Mouse (Mus musculus) intestine, embryonic 14.5 days (tissue): ENCODE measurements around the gene Marcksl1. TPM values are rescaled to one million over a fixed set of nuclear protein-coding genes. Genes with fewer than 3 reads are reported as not detected.
A peak's percentile ranks its signal among the peaks of the same experiment; 100 is the strongest.
"Not testable (repeated sequence)": the region's sequence is repeated elsewhere in the genome, so short reads cannot be mapped to it uniquely, and the experiment has no call there.

Experiments
- ATAC-seq: fragments of 200-750 bp; cut with Nextera tagmentation; replicated peaks from 2 replicates; pipeline ENCODE4 v1.8.0; 2017; ENCODE audit warnings: low read depth, moderate number of reproducible peaks, moderate TSS enrichment, moderate library complexity; ENCODE audit not compliant: low FRiP score, low TSS enrichment
- DNase-seq: peaks from one replicate; pipeline ENCODE4 v3.0.0-alpha.2; 2018; ENCODE audit warnings: low spot score
- H3K27ac ChIP-seq: fragments of 300-500 bp; sonication (generic); 2 replicates; pipeline ENCODE4 v1.5.1; 2014; ENCODE audit warnings: low read depth, mild to moderate bottlenecking, control low read depth
- H3K27me3 ChIP-seq: fragments of 300-500 bp; sonication (generic); replicated peaks from 2 replicates; pipeline ENCODE4 v1.6.1; 2014; ENCODE audit warnings: low read length, control low read depth; ENCODE audit not compliant: control insufficient read depth, insufficient read depth
- H3K36me3 ChIP-seq: fragments of 300-500 bp; sonication (generic); 2 replicates; pipeline ENCODE4 v1.6.1; 2014; ENCODE audit warnings: low read length, control low read depth; ENCODE audit not compliant: control insufficient read depth, insufficient read depth
- H3K4me1 ChIP-seq: fragments of 300-500 bp; sonication (generic); replicated peaks from 2 replicates; pipeline ENCODE4 v1.6.1; 2014; ENCODE audit warnings: low read length, control low read depth, mixed read lengths; ENCODE audit not compliant: control insufficient read depth, insufficient read depth
- H3K4me2 ChIP-seq: fragments of 300-500 bp; sonication (generic); 2 replicates; pipeline ENCODE4 v1.6.1; 2014; ENCODE audit warnings: low read length
- H3K4me3 ChIP-seq: fragments of 300-500 bp; sonication (generic); 2 replicates; pipeline ENCODE4 v1.5.1; 2014; ENCODE audit warnings: low read depth, low read length, control low read depth, mixed read lengths
- H3K9ac ChIP-seq: fragments of 300-500 bp; sonication (generic); 2 replicates; pipeline ENCODE4 v1.6.1; 2014; ENCODE audit warnings: mild to moderate bottlenecking, low read length
- H3K9me3 ChIP-seq: fragments of 300-500 bp; sonication (generic); 2 replicates; pipeline ENCODE4 v1.6.1; 2016; ENCODE audit warnings: low read length, control low read depth; ENCODE audit not compliant: control insufficient read depth
- WGBS: fragments of 180-500 bp; shearing (Covaris S2); extraction: QIAGEN DNeasy Blood & Tissue Kit; methylation state at CpG from one replicate; pipeline ENCODE4 v1.1.7; 2014; 5-methylcytosine and 5-hydroxymethylcytosine counted together
- polyA plus RNA-seq: library from polyadenylated mRNA; unstranded; fragments of >200 nt; fragmentation: Nextera tagmentation; extraction: Ambion mirVana; gene quantifications from 2 replicates; pipeline ENCODE4 v1.2.1, GENCODE M21; 2014

Marcksl1 gene
- polyA plus RNA-seq, 1 experiment from 2014 or later, result 595 TPM

DNA sequence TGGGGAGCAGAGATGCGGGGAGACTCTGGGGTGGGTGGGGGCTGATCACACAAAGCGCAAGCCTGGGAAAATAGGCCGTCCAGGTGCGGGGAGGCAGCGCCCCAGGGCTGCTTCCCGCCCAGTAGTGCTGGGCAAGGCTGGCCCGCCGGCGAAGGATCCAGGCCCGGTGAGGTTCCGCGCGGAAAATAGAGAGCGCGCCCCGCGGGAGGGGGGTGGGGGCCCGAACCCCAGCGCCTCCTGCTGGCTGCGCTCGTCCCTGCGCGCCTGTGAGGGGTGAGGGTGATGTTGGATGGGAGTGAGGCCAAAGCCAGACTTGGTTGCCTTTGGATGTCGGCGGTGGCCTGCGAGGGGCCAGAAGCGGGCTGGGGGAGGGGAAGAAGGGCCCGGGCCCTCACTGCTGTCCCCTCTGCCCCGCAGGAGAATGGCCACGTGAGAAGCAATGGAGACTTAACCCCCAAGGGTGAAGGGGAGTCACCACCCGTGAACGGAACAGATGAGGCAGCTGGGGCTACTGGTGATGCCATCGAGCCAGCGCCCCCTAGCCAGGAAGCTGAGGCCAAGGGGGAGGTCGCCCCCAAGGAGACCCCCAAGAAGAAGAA, 1.0 kb downstream of the Marcksl1 start:
- ATAC-seq (peak; percentile 42; the same call in 1 of the 2 replicates), DNase-seq (peak; percentile 91)
- peak overlapping the region; percentile 59 for H3K4me2 ChIP-seq
- H3K27ac ChIP-seq, result peak overlapping the region; percentile 95
- H3K36me3 ChIP-seq, result peaks cover 37% of the 10 kb centered on the region
- peak overlapping the region; percentile 80 for H3K4me3 ChIP-seq
- H3K9ac ChIP-seq, result peak overlapping the region; percentile 99
- under 1% methylated on average over 32 of the region's 35 CpGs for WGBS
- H3K4me1 ChIP-seq, result 0 out of 2 replicates have a peak, but pooled peaks cover 12% of the 10 kb centered on the region
- H3K27me3 ChIP-seq, result no peaks in the 10 kb centered on the region
- no peaks in the 10 kb centered on the region for H3K9me3 ChIP-seq

GRCm38 (mm10) chr4:129516925-129517324, 3.5 kb downstream of the Marcksl1 start:
- no peaks in the 10 kb centered on the region for H3K9me3 ChIP-seq
- ATAC-seq (no peak; the same call in 1 of the 2 replicates), DNase-seq (peak; percentile 72)
- no peak overlapping the region for H3K4me2 ChIP-seq
- no peak overlapping the region for H3K9ac ChIP-seq
- H3K4me3 ChIP-seq, result no peak overlapping the region
- WGBS, result 45% methylated on average over 2 of the region's 2 CpGs
- H3K27me3 ChIP-seq, result no peaks in the 10 kb centered on the region
- H3K27ac ChIP-seq, result peak overlapping the region; percentile 38; the same call in 1 of the 2 replicates
- peaks cover 59% of the 10 kb centered on the region for H3K36me3 ChIP-seq
- H3K4me1 ChIP-seq, result 0 out of 2 replicates have a peak, but pooled peaks cover 12% of the 10 kb centered on the region

- H3K27ac ChIP-seq, result no peak overlapping the region
- H3K4me1 ChIP-seq, result 0 out of 2 replicates have a peak, but pooled peaks cover 8% of the 10 kb centered on the region
- no peak overlapping the region for H3K4me3 ChIP-seq
- H3K27me3 ChIP-seq, result no peaks in the 10 kb centered on the region
- no peaks in the 10 kb centered on the region for H3K9me3 ChIP-seq
- no peak for DNase-seq
- H3K9ac ChIP-seq, result no peak overlapping the region
- H3K4me2 ChIP-seq, result no peak overlapping the region
- WGBS, result 92% methylated on average over 8 of the region's 8 CpGs
- ATAC-seq, result no peak
- peaks cover 75% of the 10 kb centered on the region for H3K36me3 ChIP-seq
Observed at GRCm38 (mm10) chr4:129518519-129518918, 5.1 kb downstream of the Marcksl1 start.

DNA sequence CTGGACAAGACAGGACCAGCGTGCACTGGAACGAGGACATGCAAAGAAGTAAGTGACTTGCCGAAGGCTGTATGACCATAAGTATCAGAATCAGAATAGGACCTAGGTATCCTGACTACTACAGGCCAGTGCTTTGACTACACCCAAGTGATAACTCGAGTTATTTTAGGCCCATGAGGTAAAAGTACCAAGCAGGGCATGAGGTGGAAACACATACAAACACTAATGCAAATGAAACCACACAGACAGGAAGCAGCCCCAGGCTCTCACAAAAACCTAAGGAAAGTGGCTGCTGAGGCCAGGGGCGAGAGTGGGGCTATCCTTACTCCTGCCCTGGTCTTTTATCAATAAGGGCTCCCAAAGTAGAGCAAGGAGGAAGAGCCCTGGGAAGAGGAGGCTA, 12.0 kb downstream of the Marcksl1 start:
- ATAC-seq, result no peak
- H3K9ac ChIP-seq, result no peak overlapping the region
- no peak overlapping the region for H3K27ac ChIP-seq
- no peaks in the 10 kb centered on the region for H3K4me1 ChIP-seq
- WGBS, result 93% methylated on average over 5 of the region's 5 CpGs
- no peak for DNase-seq
- no peak overlapping the region for H3K4me3 ChIP-seq
- H3K36me3 ChIP-seq, result peaks cover 92% of the 10 kb centered on the region
- H3K27me3 ChIP-seq, result no peaks in the 10 kb centered on the region
- no peaks in the 10 kb centered on the region for H3K9me3 ChIP-seq
- H3K4me2 ChIP-seq, result no peak overlapping the region

- Histone ChIP-seq H3K9me3 (no peaks in the 10 kb centered on the region), H3K27me3 (no peaks in the 10 kb centered on the region), H3K27ac (no peak overlapping the region), H3K4me3 (no peak overlapping the region), H3K4me2 (no peak overlapping the region), H3K36me3 (peaks cover 94% of the 10 kb centered on the region), H3K9ac (no peak overlapping the region), H3K4me1 (no peaks in the 10 kb centered on the region)
- DNase-seq (no peak), ATAC-seq (0 out of 2 replicates have a peak, but pooled peaks have one; percentile 12)
- WGBS, result 80% methylated on average over 3 of the region's 3 CpGs
Observed at GRCm38 (mm10) chr4:129525889-129526288, 12.5 kb downstream of the Marcksl1 start.

DNA sequence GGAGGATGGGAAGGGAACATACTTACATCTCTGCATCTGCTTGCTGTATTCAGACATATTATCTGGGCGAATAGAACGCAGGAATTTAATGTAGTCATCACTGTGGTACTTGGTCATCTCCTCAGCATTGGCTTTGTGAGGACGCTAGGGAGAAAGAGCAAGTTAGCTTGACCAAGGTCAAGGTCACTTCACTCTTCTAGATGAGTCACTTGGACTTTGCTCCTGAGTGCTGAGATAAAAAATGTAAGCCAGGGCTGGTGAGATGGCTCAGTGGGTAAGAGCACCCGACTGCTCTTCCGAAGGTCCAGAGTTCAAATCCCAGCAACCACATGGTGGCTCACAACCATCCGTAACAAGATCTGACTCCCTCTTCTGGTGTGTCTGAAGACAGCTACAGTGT, 15.5 kb downstream of the Marcksl1 start:
- not testable (repeated sequence) for H3K9ac ChIP-seq, ATAC-seq, H3K4me3 ChIP-seq, H3K9me3 ChIP-seq, H3K27ac ChIP-seq, H3K4me2 ChIP-seq, DNase-seq, H3K4me1 ChIP-seq, H3K27me3 ChIP-seq
- WGBS, result 94% methylated on average over 5 of the region's 6 CpGs
- peaks cover 88% of the 10 kb centered on the region for H3K36me3 ChIP-seq

DNA sequence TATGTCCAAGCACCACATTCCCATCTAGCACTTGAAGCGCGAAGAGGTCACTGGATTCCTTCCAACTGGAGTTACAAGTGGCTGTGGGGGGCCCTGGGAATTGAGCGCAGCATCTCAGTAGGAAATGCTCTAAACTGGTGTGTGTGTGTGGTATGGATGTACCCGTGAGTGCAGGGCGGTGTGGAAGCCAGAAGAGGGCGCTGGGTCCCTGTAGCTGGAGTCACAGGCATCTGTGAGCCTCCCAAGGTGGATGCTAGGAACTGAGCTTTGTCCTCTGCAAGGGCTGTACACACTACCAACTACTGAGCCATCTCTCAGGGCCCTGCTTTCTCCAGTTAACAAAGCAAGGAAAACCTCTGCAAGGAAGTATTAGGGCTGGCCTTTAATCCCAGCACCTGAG, 26.6 kb downstream of the Marcksl1 start:
- DNase-seq, result no peak
- H3K4me2 ChIP-seq, result no peak overlapping the region
- H3K9ac ChIP-seq, result no peak overlapping the region
- no peaks in the 10 kb centered on the region for H3K27me3 ChIP-seq
- 94% methylated on average over 6 of the region's 6 CpGs for WGBS
- H3K4me3 ChIP-seq, result no peak overlapping the region
- H3K36me3 ChIP-seq, result peaks cover 31% of the 10 kb centered on the region
- peaks cover 15% of the 10 kb centered on the region for H3K4me1 ChIP-seq
- ATAC-seq, result no peak
- H3K9me3 ChIP-seq, result no peaks in the 10 kb centered on the region
- no peak overlapping the region for H3K27ac ChIP-seq

- Histone ChIP-seq H3K36me3 (0 out of 2 replicates have a peak, but pooled peaks cover 17% of the 10 kb centered on the region), H3K4me3 (peak overlapping the region; percentile 64), H3K27me3 (no peaks in the 10 kb centered on the region), H3K4me1 (peaks cover 15% of the 10 kb centered on the region), H3K27ac (peak overlapping the region; percentile 72), H3K4me2 (peak overlapping the region; percentile 84), H3K9me3 (no peaks in the 10 kb centered on the region), H3K9ac (peak overlapping the region; percentile 75)
- DNase-seq (peak; percentile 71), ATAC-seq (0 out of 2 replicates have a peak, but pooled peaks have one; percentile 1)
- under 1% methylated on average over 30 of the region's 30 CpGs for WGBS
Observed at GRCm38 (mm10) chr4:129541868-129542591, 28.6 kb downstream of the Marcksl1 start.
